13 mouse cellular contexts compared by ENCODE assay signal in the genomic region with DNA sequence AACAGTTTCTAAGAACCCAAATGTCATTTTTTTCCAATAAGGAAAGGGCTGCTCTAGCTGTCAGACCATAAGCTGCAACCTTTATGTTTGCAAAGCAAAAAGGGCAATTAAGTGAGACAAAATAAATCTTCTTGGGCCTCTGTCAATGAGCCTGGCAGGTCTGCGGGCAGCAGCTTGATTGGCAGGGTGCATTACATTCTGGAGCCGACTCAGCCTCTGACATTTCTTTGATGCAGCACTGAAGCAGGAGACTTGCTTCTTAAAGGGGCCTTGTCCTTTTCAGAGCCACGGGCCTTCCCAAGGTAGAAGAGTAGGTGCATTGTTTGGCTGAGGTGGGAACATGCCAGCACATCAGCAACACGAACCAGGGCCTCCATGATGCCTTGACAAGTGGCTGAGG.
"Had no signal": no experiment of that assay in that cellular context is flagged by ENCODE, and none has a peak within 500 bp of the region (broad histone marks: within the 10 kb centered on the region; RNA-seq: fewer than 3 reads in every experiment).

No protein-coding gene starts in this region.

- H3K9me3 ChIP-seq: kidney, embryonic 15.5 days; neural tube, embryonic 13.5 days had no signal

- H3K27me3 ChIP-seq: kidney, embryonic 15.5 days; neural tube, embryonic 13.5 days had no signal

- H3K36me3 ChIP-seq: kidney, embryonic 15.5 days; limb, embryonic 13.5 days; neural tube, embryonic 13.5 days had no signal

- H3K4me3 ChIP-seq: kidney, embryonic 15.5 days; limb, embryonic 13.5 days; neural tube, embryonic 13.5 days had no signal

- H3K9ac ChIP-seq: kidney, embryonic 15.5 days; limb, embryonic 13.5 days; liver, embryonic 14.5 days; neural tube, embryonic 13.5 days had no signal

- DNase-seq: kidney, adult 2 months; layer of hippocampus, adult 9-11 months; layer of hippocampus, postnatal 36 days; lung, adult 18-20 months; retina, postnatal 1 day; right cerebral cortex, postnatal 4 days; spleen, adult 18-20 months; thymus, adult 18-20 months; thymus, postnatal 14 days had no signal

- H3K27ac ChIP-seq: kidney, embryonic 15.5 days; limb, embryonic 13.5 days; liver, embryonic 14.5 days; neural tube, embryonic 13.5 days had no signal

- H3K4me1 ChIP-seq: neural tube, embryonic 13.5 days had no signal

- H3K4me2 ChIP-seq: kidney, embryonic 15.5 days; limb, embryonic 13.5 days; neural tube, embryonic 13.5 days had no signal
